Mouse (Mus musculus) heart, embryonic 15.5 days (tissue): ENCODE data around the gene Yipf2. TPM values are rescaled to one million over a fixed set of nuclear protein-coding genes. Genes with fewer than 3 reads are reported as not detected.
"Not testable (repeated sequence)": the region's sequence is repeated elsewhere in the genome, so short reads cannot be mapped to it uniquely, and the experiment has no call there.

Experiments
- ATAC-seq: fragments of 200-750 bp; cut with Nextera tagmentation; replicated peaks from 2 replicates; pipeline ENCODE4 v1.8.0; 2017; ENCODE audit warnings: low read depth, moderate TSS enrichment; ENCODE audit not compliant: insufficient number of reproducible peaks, insufficient read depth, low FRiP score
- H3K27ac ChIP-seq: fragments of 300-500 bp; sonication (generic); 2 replicates; pipeline ENCODE4 v1.5.1; 2015; ENCODE audit warnings: mild to moderate bottlenecking, inconsistent platforms
- H3K27me3 ChIP-seq: fragments of 300-500 bp; sonication (generic); 2 replicates; pipeline ENCODE4 v1.6.1; 2015; ENCODE audit warnings: inconsistent platforms
- H3K36me3 ChIP-seq: fragments of 300-500 bp; sonication (generic); 2 replicates; pipeline ENCODE4 v1.6.1; 2015; ENCODE audit warnings: mild to moderate bottlenecking, inconsistent platforms
- H3K4me1 ChIP-seq: fragments of 300-500 bp; sonication (generic); replicated peaks from 2 replicates; pipeline ENCODE4 v1.6.1; 2015; ENCODE audit warnings: inconsistent platforms
- H3K4me2 ChIP-seq: fragments of 300-500 bp; sonication (generic); 2 replicates; pipeline ENCODE4 v1.6.1; 2015; ENCODE audit warnings: inconsistent platforms, mild to moderate bottlenecking, moderate library complexity
- H3K4me3 ChIP-seq: fragments of 300-500 bp; sonication (generic); 2 replicates; pipeline ENCODE4 v1.5.1; 2015; ENCODE audit warnings: mild to moderate bottlenecking, inconsistent platforms
- H3K9ac ChIP-seq: fragments of 300-500 bp; sonication (generic); 2 replicates; pipeline ENCODE4 v1.6.1; 2015; ENCODE audit warnings: mild to moderate bottlenecking, inconsistent platforms
- H3K9me3 ChIP-seq: fragments of 300-500 bp; sonication (generic); replicated peaks from 2 replicates; pipeline ENCODE4 v1.6.1; 2016; ENCODE audit warnings: inconsistent platforms
- WGBS: fragments of 180-500 bp; shearing (Covaris S2); methylation state at CpG from one replicate; pipeline ENCODE4 v1.1.7; 2015; ENCODE audit warnings: mixed read lengths; 5-methylcytosine and 5-hydroxymethylcytosine counted together
- polyA plus RNA-seq: library from polyadenylated mRNA; unstranded; fragments of >200 nt; fragmentation: Nextera tagmentation; extraction: Ambion mirVana; gene quantifications from 2 replicates; pipeline ENCODE4 v1.2.1, GENCODE M21; 2015

Yipf2 gene
- polyA plus RNA-seq, 1 experiment from 2014 or later = 12.0 TPM

GRCm38 (mm10) chr9:21555198-21555742, 37.4 kb downstream of the Yipf2 start:
- no peaks in the 10 kb centered on the region for H3K27me3 ChIP-seq
- H3K9ac ChIP-seq = no peak overlapping the region
- 0 out of 2 replicates have a peak overlapping the region, but pooled peaks have one; percentile 15 for H3K27ac ChIP-seq
- H3K36me3 ChIP-seq = no peaks in the 10 kb centered on the region
- H3K4me1 ChIP-seq = peaks cover 45% of the 10 kb centered on the region
- WGBS = 84% methylated on average over 6 of the region's 6 CpGs
- ATAC-seq = no peak
- no peak overlapping the region for H3K4me2 ChIP-seq
- no peak overlapping the region for H3K4me3 ChIP-seq
- H3K9me3 ChIP-seq = no peaks in the 10 kb centered on the region

- Histone ChIP-seq H3K4me1 (peaks cover 43% of the 10 kb centered on the region), H3K36me3 (no peaks in the 10 kb centered on the region), H3K9me3 (no peaks in the 10 kb centered on the region), H3K4me2 (no peak overlapping the region), H3K4me3 (no peak overlapping the region), H3K9ac (no peak overlapping the region), H3K27me3 (no peaks in the 10 kb centered on the region), H3K27ac (no peak overlapping the region; the same call in 1 of the 2 replicates)
- WGBS = 80% methylated on average over 6 of the region's 6 CpGs
- ATAC-seq = no peak
Measured at GRCm38 (mm10) chr9:21553607-21554273, 38.9 kb downstream of the Yipf2 start.

GRCm38 (mm10) chr9:21551049-21551448, 41.6 kb downstream of the Yipf2 start:
- no peak for ATAC-seq
- Histone ChIP-seq H3K9ac (no peak overlapping the region), H3K36me3 (no peaks in the 10 kb centered on the region), H3K27ac (no peak overlapping the region), H3K9me3 (no peaks in the 10 kb centered on the region), H3K4me3 (no peak overlapping the region), H3K4me1 (peaks cover 30% of the 10 kb centered on the region), H3K27me3 (no peaks in the 10 kb centered on the region), H3K4me2 (no peak overlapping the region)
- WGBS = 87% methylated on average over 2 of the region's 2 CpGs

- no peaks in the 10 kb centered on the region for H3K36me3 ChIP-seq
- no peaks in the 10 kb centered on the region for H3K9me3 ChIP-seq
- peak; percentile 15 for ATAC-seq
- peak overlapping the region; percentile 98 for H3K9ac ChIP-seq
- peak overlapping the region; percentile 82 for H3K4me2 ChIP-seq
- peaks cover 27% of the 10 kb centered on the region for H3K4me1 ChIP-seq
- no peaks in the 10 kb centered on the region for H3K27me3 ChIP-seq
- peak overlapping the region; percentile 99 for H3K27ac ChIP-seq
- WGBS = under 1% methylated on average over 55 of the region's 66 CpGs
- peak overlapping the region; percentile 90 for H3K4me3 ChIP-seq
Measured at GRCm38 (mm10) chr9:21547075-21547941, 45.3 kb downstream of the Yipf2 start.

GRCm38 (mm10) chr9:21546789-21547074, 45.9 kb downstream of the Yipf2 start, which contains the start of gene Carm1:
Gene Carm1, plus strand, starts transcription at chr9:21546894.
- H3K36me3 ChIP-seq = no peaks in the 10 kb centered on the region
- H3K27me3 ChIP-seq = no peaks in the 10 kb centered on the region
- H3K4me1 ChIP-seq = peaks cover 27% of the 10 kb centered on the region
- 0% methylated on average over 8 of the region's 52 CpGs for WGBS
- ATAC-seq = no peak
- no peaks in the 10 kb centered on the region for H3K9me3 ChIP-seq
- peak within 1 kb of the TSS; percentile 99 for H3K27ac ChIP-seq
- peak within 1 kb of the TSS; percentile 98 for H3K9ac ChIP-seq
- peak within 1 kb of the TSS; percentile 82 for H3K4me2 ChIP-seq
- H3K4me3 ChIP-seq = peak within 1 kb of the TSS; percentile 90

- Histone ChIP-seq H3K4me3 (peak overlapping the region; percentile 90), H3K9ac (peak overlapping the region; percentile 63), H3K27ac (peak overlapping the region; percentile 99), H3K4me1 (peaks cover 27% of the 10 kb centered on the region), H3K36me3 (no peaks in the 10 kb centered on the region), H3K4me2 (peak overlapping the region; percentile 82), H3K9me3 (no peaks in the 10 kb centered on the region), H3K27me3 (no peaks in the 10 kb centered on the region)
- peak; percentile 95 for ATAC-seq
- WGBS = under 1% methylated on average over 67 of the region's 67 CpGs
Measured at GRCm38 (mm10) chr9:21545916-21546788, 46.5 kb downstream of the Yipf2 start.

GRCm38 (mm10) chr9:21545351-21545915, 47.2 kb downstream of the Yipf2 start:
- Histone ChIP-seq H3K36me3 (no peaks in the 10 kb centered on the region), H3K27ac (peak overlapping the region; percentile 99), H3K4me2 (peak overlapping the region; percentile 82), H3K9me3 (no peaks in the 10 kb centered on the region), H3K4me3 (peak overlapping the region; percentile 90), H3K27me3 (no peaks in the 10 kb centered on the region), H3K9ac (peak overlapping the region; percentile 63), H3K4me1 (peaks cover 24% of the 10 kb centered on the region)
- 16% methylated on average over 9 of the region's 9 CpGs for WGBS
- peak; percentile 16 for ATAC-seq

GRCm38 (mm10) chr9:21542001-21542400, 50.6 kb downstream of the Yipf2 start:
- ATAC-seq, H3K27ac ChIP-seq, H3K9me3 ChIP-seq, H3K9ac ChIP-seq, H3K27me3 ChIP-seq, H3K4me2 ChIP-seq, H3K36me3 ChIP-seq, H3K4me3 ChIP-seq: not testable (repeated sequence)
- H3K4me1 ChIP-seq = peaks cover 16% of the 10 kb centered on the region
- WGBS = 82% methylated on average over 2 of the region's 2 CpGs

- Histone ChIP-seq H3K4me3 (no peak overlapping the region), H3K4me2 (no peak overlapping the region), H3K27ac (no peak overlapping the region), H3K4me1 (peaks cover 10% of the 10 kb centered on the region), H3K9ac (no peak overlapping the region), H3K36me3 (no peaks in the 10 kb centered on the region), H3K27me3 (no peaks in the 10 kb centered on the region), H3K9me3 (no peaks in the 10 kb centered on the region)
- WGBS = 60% methylated on average over 7 of the region's 7 CpGs
- no peak for ATAC-seq
Measured at GRCm38 (mm10) chr9:21539981-21540753, 52.5 kb downstream of the Yipf2 start.
